Mouse (Mus musculus) mesoderm, embryonic 11.5 days (tissue): ENCODE data around the gene Tle1.

Experiments
- DNase-seq: peaks from one replicate; pipeline ENCODE4 v3.0.0-alpha.2; 2012; ENCODE audit warnings: low read depth, low spot score

The Tle1 gene

DNA sequence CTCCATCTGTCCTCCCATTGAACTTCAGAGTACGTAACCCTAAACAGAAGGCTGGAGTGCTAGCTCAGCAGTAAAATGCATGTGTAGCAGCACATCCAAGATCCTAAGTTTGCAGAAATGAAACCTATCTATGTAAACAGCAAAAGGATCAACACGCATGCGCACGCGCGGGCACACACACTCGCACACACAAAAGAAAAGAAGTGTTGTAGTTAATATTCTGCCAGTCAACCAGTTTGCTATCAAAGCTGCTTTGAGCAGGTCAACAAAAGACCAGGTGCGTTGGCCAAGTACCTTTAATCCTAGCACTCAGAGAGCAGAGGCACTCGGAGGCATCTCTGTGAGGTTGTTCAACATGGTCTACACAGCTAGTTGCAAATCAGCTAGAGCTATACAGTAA is 35.0 kb downstream of the Tle1 start:
- no peak for DNase-seq

DNA sequence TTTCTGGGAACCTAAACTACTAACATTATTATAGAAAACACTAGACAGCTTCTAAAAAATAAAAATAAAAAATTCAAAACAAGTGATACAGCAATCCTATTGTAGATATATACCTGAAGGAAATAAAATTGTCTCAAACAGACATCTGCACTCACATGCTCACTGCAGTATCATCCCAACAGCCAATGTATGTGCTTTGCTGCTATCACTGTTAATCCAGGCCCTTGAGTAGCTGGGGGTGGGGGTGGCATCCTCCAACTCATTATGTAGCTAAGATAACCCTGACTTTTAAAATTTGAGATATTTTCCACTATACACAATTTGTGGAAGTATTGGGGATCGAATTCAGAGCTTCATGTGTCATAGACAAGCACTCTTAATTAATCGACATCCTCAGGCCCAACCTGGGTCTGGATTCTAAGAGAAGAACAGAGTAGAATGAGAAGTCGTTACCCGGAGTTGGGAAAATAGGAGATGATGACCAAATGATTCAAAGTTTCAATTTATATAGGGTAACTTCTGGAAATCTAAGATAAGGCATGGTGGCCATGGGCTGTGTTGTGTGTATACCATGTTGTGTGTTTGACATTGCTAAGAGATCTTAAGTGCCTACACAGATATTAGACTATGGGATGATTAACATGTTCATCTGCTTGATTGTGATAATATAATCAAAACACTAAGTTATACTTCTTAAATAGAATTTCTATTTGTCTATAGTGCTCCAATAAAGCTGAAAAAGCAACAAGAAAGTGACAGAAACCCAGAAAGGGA is 38.1 kb downstream of the Tle1 start:
- no peak for DNase-seq

DNA sequence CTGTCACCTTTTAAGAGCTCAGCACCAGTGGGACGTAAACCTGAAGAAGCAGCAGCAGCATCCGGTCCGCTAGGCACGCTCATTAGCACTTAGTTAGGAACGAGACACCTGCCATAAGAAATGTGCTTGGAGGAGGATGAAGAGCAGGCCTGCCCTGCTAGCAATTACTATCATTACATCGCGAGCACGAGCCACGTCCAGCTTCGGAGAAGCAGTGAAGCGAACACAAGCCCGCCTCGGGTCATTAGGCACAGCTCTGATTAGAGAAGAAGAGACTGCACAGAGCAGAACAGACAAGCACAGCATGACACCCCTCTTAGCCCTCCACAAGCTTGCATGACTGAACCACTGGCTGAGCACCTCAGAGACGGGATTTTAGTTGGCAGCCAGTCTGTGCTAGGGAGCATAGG is 40.6 kb downstream of the Tle1 start:
- DNase-seq = peak; percentile 48

DNA sequence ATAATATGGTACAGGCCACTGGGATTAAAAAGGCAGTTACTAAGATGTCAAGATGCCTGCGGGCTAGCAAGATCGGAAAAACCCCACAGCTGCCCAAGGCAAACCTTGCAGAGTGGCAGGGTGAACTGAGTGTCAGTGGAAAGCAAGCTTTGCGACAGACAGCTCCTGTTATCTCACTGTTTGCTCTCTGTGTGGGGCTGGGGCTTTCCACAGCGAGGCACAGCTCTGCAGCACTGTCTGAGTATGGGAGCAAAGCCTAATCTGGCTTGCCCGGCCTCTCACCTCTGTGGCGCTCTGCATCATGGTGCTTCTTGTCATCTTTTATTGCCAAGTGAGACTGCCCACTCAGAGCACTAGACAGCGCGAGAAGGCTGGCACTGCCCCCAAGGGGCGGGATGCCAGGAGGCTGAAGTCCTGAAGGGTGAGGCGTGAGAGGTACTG is 42.8 kb downstream of the Tle1 start:
- no peak for DNase-seq

DNA sequence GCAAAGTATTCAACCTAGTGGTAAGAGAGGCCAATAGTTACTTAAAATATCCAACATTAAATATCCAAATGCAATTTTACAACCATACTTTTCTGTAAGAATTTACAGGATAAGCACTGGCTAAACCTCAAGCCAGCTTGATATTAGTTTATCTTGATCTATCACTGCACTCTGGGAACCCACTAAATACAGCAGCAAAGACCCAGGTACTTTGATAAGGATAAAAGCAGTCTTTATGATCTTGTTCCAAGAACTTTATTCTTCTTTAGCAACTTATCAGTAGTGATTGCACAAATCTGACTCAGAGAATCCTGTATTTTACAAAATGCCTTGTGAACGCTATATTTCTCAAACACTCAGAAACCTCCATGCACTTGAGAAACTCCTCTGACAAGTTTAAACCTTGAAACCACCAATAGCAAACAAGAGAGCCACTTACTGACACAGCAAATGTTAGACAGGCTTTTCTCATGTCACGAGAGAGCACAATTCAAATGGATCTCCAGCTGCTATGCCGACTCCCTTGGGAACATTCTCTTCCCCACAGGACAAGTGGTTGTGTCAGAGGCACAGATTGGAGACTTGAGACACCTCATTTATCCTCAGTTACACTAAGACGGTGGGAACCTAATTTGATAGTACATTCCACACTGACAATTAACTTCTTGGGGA is 50.1 kb downstream of the Tle1 start:
- DNase-seq = peak; percentile 43

DNA sequence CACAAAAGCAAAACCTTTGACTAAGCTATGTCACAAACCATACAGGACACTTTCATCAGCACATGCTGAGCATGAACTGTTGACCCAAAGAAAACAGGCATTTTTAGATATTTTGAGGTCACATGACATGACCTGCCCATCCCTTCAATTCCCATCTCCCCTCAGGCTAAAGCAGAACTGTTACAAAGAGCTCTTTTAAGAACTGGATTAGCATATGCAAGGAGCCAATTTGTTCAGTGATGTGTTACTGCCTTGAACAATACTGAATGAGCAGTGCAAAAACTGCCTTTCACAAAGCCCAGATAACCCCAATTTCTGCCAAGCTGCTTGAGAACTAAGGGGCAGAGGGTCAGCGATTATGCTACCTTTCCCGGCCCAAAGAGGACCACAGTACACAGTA is 54.7 kb downstream of the Tle1 start:
- peak; percentile 56 for DNase-seq

DNA sequence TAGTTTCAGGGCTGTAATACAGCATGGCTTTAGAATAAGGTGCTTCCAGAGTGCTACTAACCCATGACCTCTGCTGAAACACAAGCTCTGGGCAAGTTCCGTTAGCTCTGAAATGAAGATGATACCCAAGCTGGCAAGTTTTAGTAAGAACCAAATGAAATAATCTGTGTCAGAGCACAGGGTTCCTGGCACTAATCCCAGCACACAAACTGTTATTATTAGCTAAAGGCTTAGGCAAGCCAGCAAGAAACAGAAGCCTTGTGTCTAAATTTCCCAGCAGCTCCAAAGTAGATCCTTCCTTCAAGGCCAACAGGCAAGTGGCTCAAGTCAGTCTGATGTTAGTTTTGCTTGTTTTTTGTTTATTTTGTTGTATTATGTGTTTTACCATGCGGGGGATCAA is 56.2 kb downstream of the Tle1 start:
- DNase-seq = no peak

DNA sequence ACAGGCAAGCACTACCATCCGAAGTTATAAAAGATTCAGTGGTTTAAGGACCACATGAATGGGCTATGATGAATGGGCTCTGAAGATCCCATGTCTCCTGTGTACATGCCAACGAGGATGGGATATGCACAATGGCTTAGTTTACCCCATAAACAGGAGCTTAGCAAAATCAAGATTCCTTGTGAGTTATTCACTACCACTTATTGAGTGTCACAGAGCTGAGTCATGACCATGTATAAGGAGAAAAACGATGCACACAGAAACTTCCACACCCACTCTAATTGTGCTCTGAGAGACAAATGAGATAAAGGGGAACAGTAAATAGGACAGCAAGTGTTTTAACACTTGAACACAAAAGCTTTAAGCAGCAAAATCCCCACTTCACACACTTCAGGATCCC is 60.0 kb downstream of the Tle1 start:
- no peak for DNase-seq

DNA sequence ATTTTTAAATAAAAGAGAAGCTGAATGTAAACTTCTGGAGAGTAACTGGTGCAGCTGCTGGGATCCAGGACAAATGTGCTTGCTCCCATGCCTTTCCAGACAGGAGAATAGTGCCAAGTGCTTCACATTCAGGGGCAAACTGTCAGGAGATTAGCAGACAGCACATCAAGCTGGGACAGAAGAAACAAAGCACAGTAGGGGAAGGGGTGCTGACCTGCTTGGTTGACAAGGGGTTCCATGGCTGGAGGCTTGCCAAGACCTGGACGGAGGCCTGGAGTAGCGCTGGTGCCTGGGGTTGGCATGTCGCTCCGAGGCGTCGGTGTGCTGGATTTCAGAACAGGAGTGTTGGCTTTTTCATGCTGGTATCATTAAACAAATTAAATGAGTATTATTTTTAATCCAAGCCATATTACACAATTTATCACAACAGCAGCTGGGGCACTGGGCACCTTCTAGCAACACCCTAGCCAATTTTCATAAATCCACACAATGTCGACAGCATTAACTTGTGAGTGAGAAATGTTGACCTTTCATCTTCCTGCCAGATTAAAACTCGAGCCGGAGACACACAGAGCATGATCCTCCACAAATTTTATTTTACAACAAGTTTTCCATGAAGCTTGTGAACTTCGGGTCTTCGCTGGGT is 61.1 kb downstream of the Tle1 start:
- DNase-seq = no peak

DNA sequence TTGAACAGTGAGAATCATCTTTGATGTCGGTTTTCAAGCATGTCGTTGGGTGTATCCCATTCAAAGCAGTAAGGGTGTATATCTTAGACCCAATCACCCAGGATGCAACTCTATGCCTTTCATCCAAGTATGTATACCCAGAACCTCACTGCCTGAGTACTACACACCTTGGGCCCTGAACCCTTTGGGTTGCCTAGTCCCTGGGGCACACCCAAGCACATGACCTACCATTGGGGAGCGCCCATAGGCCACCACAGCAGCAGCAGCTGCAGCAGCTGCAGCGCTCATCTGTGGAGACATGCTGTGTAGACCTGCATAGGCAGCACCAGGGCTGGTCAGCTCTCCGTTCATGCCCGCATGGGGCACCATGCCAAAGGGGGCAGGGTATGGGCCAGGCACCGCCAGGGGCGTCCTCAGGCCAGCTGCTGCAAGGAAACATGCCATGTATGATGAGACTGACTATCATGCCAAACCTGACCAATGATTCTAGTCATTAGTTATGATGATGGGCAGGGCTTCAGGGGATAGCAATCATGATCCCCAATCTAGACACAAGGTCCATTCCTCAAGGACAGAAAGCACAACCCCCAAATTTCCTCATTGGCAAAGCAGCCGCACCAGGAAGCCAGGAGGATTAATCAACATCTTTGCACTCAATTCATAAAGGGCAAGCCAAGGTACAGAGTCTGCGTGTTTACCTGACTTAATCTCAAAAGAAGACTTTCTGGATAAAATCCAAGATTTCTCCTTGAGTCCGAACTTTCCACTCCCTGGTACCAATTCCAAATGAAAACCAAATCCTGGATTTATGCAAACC is 62.2 kb downstream of the Tle1 start:
- DNase-seq = no peak

DNA sequence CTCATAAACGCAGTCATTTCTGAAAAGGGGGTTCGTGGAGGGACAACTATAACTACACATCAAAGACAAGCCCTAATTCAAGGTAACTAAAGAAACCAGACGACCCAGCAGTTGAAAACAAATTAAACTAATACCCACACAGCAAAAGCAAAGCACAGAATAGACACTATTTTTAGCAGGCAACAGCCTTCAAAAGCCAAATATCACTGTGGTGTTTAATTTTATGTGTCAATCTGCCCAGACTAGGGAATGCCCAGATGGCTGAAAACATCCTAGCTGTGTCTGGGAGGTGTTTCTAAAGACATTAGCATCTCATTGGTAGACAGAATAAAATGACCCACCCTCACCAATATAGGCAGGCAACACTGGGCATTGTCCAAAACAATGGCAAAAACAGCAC is 68.1 kb downstream of the Tle1 start:
- no peak for DNase-seq

DNA sequence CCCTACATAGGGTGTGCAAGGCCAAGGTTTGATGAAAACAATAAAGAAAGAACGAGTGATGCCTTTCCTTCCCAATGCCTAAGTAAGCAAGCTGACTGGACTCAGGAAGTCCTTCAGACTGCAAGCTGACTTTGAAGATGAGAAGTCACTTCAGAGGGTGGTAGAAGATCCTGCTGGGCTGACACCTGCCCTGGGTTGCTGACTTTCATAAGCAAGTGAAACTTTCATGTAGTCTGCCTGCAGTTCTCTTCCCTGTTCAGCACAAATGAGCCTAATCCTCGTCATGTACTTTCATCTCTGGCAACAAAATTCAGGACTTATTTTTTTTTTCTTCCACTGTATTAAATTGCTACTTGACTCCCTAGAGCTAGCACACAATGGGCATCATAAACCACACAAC is 73.1 kb downstream of the Tle1 start:
- DNase-seq = no peak

DNA sequence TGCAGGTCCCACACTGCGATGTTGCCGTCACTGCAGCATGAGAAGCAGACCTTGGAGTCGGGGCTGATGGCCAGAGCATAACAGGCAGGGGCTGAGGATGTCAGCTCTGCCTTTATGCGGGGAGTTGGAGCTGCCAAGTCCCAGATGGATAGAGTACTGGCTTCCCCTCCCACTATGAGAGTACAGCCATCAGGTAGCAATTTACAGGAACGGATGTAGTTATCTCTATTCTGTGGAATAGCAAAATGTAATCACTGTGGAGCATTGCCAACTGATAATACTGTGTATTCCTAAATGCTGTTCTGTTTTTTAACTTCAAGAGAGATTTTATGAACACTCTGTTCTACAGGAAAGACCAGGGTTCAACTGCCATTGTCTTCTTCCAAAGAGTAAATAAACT is 75.9 kb downstream of the Tle1 start:
- no peak for DNase-seq

DNA sequence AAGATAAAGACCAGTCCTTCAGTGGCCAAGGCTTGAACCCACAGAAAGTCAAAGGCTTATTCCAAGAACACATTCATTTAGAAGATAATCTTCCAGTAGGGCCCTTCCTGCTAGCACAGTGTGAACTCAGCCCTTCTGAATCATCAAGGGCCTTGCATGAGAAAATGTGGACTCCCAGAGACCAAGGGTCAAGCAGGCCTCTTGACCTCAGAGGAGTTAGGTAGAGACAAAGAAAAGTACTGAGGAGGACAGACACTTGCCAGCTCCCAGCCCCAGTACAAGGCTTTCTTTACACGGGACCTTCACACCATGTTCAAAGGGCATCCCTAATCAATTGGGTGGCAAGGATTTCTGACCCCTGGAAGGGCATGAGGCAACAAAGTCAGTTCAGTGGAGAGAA is 77.9 kb downstream of the Tle1 start:
- peak; percentile 14 for DNase-seq

DNA sequence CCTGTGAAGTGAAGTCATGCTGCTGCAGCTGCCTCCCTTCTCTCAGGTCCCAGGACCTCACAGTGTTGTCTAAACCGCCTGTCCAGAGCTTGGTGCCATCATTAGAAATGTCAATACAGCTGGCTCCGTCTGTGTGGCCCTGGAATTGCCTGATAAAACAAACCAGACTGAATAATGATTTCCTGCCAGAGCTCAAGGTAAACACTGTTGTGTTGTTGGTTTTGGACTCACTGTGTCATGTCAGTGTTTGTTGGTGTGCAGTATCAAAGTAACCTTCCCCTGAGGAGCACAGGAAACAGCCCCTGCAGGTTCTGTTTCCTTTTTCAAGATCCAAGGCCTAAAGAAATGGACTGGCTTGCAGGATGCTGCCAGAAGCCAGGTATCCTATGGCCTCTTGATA is 78.4 kb downstream of the Tle1 start:
- DNase-seq = peak; percentile 22

DNA sequence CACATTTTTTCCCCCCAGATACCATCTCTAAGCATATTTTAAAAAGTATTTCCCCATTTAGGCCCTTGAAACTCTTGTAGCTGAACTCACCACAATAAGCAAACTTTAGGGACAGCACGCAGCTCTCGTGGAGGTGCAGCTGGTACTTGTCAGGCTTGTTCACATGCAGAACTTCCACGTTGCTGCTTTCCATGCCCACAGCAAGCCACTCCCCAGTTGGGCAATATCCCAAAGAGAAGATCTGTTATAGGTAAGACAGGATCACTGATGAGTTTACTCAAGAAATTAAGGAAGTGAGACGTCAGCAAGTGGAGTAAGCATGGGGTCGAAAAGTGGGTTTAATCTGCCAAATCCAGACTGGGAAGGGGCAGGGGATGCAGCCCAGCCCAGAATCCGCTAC is 80.7 kb downstream of the Tle1 start:
- no peak for DNase-seq

DNA sequence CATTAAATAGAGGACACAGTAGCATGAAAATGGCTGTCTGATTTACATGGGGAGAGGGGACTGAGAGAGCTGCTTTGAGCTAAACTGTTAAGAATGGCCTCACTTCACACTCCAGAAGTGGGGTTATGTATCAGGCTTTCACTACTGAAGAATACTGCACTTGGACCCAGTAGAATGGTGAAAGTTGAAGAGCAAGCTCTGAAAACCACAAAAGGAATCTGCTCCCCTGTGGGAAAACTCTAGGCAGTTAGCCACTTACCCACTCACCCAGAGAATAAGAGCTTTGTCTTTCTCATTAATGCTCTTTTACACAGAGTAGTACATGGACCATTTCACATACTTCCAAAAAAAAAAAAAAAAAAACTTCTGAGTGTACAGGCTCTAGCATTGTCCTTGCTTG is 95.0 kb downstream of the Tle1 start:
- DNase-seq = no peak

DNA sequence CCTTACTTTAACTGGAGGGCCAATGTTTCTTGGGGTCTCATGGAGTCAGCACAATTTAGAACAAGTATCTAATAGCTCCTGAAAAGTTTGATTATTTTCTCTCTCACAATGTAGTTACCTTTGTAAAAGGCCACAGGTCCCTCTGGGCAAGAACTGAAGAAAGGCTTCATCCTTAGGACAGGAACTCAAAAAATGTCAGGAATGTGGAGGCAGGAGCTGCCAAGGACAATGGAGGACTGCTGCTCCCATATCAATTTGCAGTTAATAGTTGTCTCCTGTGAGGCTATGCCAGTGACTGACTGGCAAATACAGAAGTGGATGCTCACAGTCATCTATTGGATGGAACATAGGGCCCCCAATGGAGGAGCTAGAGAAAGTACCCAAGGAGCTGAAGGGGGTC is 96.5 kb downstream of the Tle1 start:
- no peak for DNase-seq

DNA sequence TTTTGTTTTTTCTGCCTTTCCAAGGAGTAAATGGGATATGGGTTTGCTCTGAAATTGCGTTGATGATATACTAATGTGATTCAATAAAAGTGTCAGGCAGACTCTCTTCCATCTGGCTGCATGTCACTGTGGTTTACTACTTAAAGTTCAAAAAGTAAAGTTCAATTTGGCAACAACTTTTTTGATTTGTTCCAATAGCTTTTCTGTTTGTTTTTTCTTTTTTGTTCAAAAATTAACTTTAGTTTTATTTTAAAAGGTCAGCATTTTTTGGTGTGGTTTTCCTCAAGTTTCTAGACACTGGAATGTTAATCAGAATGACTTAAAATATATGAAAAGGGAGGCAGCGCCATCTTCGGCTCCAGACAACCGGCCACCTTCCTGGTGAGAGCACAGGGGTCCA is 112.9 kb downstream of the Tle1 start:
- DNase-seq = no peak

DNA sequence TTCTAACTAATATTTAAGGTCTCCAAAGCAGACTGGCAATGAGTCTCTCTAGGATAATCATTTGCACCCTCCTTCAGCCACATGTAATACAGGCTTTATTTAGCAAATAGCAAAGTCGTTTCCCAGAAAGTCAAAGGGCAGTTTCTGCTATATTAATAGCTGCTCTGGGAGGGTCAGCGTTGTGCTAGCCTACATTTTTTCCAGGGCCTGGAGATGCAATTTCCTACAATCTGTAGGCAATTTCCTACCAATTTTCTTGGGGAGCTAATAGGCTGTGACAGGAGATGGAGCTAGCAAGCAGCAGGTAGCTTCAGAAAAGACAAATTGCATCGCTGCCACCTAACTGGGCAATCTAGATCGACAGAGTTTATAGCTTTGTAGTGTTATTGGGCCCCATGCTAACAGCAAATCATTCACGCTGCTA is 131.6 kb downstream of the Tle1 start:
- DNase-seq = peak; percentile 38

DNA sequence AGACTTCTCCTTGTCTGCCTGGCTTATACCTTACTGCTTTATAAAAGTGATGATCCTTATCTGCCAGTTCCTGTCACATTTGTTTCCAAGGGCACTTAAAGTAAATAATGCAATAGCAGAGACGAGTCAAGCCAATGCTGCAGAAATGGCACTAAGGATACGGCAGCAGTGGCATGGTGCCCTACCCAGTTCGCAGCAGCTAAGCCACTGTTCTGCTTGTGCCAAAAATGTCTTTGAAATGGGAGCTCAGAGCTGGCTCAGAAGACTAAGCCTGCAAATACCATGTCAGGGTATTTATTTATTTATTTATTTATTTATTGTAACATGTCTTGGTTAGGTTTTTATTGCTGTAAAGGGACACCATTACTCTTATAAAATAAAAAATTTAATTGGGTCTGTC is 132.8 kb downstream of the Tle1 start:
- DNase-seq = no peak
